Mouse (Mus musculus): ENCODE data around the gene Paqr7. TPM values are rescaled to one million over a fixed set of nuclear protein-coding genes. Genes with fewer than 3 reads are reported as not detected.
"Not testable (repeated sequence)": the region's sequence is repeated elsewhere in the genome, so short reads cannot be mapped to it uniquely, and the experiment has no call there.

Gene Paqr7
- polyA plus RNA-seq, 1 experiment from 2014 or later: 1.1 TPM

DNA sequence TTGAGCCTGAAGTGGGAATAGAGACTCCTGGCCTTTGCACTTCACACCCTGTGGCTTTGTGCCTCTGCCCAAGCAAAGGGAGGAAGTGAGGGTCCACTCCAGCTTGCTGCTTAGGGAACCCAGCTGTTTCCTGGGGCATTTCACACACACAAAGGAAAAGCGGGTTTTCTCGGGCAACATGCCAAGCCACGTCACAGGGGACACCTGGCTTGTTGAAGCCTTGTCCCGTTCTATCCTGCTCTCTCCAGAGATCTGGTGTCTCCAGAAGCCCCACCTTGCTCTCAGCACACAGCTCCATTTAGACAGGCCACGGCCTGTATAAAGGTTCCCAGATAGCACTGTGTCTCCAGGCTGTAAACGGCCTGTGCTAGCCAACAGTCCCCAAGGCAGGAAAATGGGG is 4.8 kb upstream of the Paqr7 start:
- no peak overlapping the region for H3K9ac ChIP-seq
- no peaks in the 10 kb centered on the region for H3K27me3 ChIP-seq (ENCODE audit: insufficient read depth, low read length)
- no peaks in the 10 kb centered on the region for H3K9me3 ChIP-seq (ENCODE audit: low read depth, low read length)
- ATAC-seq (ENCODE audit: insufficient read depth) (0 out of 2 replicates have a peak, but pooled peaks have one; percentile 26), DNase-seq (peak; percentile 50)
- no peak overlapping the region for H3K27ac ChIP-seq (ENCODE audit: low read depth)
- H3K4me3 ChIP-seq (ENCODE audit: low read depth, low read length): no peak overlapping the region
- no peaks in the 10 kb centered on the region for H3K36me3 ChIP-seq (ENCODE audit: insufficient read depth)
- 52% methylated on average over 6 of the region's 6 CpGs for WGBS
- no peak for TF ChIP-seq CTCF (IDR thresholded peaks at IDR 0.05; ENCODE audit: low read depth)
- H3K4me1 ChIP-seq (ENCODE audit: insufficient read depth): peaks cover 8% of the 10 kb centered on the region; the same call in 1 of the 2 replicates
- H3K4me2 ChIP-seq: no peak overlapping the region

DNA sequence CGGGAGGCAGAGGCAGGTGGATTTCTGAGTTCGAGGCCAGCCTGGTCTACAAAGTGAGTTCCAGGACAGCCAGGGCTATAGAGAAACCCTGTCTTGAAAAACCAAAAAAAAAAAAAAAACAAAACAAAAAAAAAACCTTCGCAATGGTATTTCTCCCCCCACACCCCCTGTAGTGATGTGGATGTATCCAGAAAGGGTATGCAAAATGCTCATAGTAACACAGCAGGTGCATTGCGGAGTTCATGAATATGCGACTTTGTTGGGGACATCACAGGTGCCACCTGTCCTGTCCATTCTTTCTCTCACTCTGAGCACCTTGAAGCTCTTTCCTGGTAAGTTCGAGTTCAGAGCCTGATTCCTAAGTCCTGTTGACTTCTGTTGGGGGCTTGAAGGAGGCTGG is 2.3 kb upstream of the Paqr7 start:
- not testable (repeated sequence) for ATAC-seq (ENCODE audit: insufficient read depth); H3K9ac ChIP-seq; H3K36me3 ChIP-seq (ENCODE audit: insufficient read depth); H3K9me3 ChIP-seq (ENCODE audit: low read depth, low read length); H3K27ac ChIP-seq (ENCODE audit: low read depth); H3K4me2 ChIP-seq; H3K4me1 ChIP-seq (ENCODE audit: insufficient read depth); H3K27me3 ChIP-seq (ENCODE audit: insufficient read depth, low read length); H3K4me3 ChIP-seq (ENCODE audit: low read depth, low read length); DNase-seq
- 89% methylated on average over 6 of the region's 6 CpGs for WGBS

GRCm38 (mm10) chr4:134494780-134495545 is 1.5 kb upstream of the Paqr7 start:
- no peak for ATAC-seq (ENCODE audit: insufficient read depth)
- Histone ChIP-seq H3K27ac (ENCODE audit: low read depth) (no peak overlapping the region), H3K27me3 (ENCODE audit: insufficient read depth, low read length) (no peaks in the 10 kb centered on the region), H3K9ac (no peak overlapping the region), H3K36me3 (ENCODE audit: insufficient read depth) (no peaks in the 10 kb centered on the region), H3K4me3 (ENCODE audit: low read depth, low read length) (no peak overlapping the region), H3K9me3 (ENCODE audit: low read depth, low read length) (no peaks in the 10 kb centered on the region), H3K4me2 (no peak overlapping the region), H3K4me1 (ENCODE audit: insufficient read depth) (peaks cover 5% of the 10 kb centered on the region; the same call in 1 of the 2 replicates)
- 54% methylated on average over 16 of the region's 16 CpGs for WGBS
- DNase-seq: peak; percentile 38
- TF ChIP-seq CTCF (IDR thresholded peaks at IDR 0.05; ENCODE audit: low read depth): no peak

DNA sequence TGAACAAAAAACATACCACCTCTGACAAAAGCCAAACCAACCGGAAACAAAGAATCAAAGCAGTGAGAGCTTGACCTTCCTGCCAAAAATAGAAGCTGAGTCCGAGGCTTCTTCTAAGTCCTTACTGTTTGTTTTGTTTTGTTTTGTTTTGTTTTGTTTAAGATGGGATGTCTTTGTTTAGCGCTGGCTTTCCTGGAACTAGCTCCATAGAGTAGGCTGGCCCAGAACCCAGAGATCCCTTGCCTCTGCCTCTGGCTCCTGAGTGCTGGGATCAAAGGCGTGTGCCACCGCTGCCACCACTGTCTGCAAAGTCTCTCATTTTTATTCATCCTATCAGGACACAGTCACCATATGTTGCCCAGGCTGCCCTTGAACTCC is 962 bp upstream of the Paqr7 start:
- Histone ChIP-seq H3K4me3 (ENCODE audit: low read depth, low read length) (no peak overlapping the region), H3K9me3 (ENCODE audit: low read depth, low read length) (no peaks in the 10 kb centered on the region), H3K4me2 (no peak overlapping the region), H3K9ac (no peak overlapping the region), H3K36me3 (ENCODE audit: insufficient read depth) (no peaks in the 10 kb centered on the region), H3K4me1 (ENCODE audit: insufficient read depth) (peaks cover 5% of the 10 kb centered on the region; the same call in 1 of the 2 replicates), H3K27me3 (ENCODE audit: insufficient read depth, low read length) (no peaks in the 10 kb centered on the region), H3K27ac (ENCODE audit: low read depth) (no peak overlapping the region)
- 64% methylated on average over 5 of the region's 5 CpGs for WGBS
- ATAC-seq (ENCODE audit: insufficient read depth) (no peak), DNase-seq (no peak)
- TF ChIP-seq CTCF (IDR thresholded peaks at IDR 0.05; ENCODE audit: low read depth): no peak

- H3K4me1 ChIP-seq (ENCODE audit: insufficient read depth): peaks cover 5% of the 10 kb centered on the region; the same call in 1 of the 2 replicates
- 10% methylated on average over 6 of the region's 6 CpGs for WGBS
- no peak for TF ChIP-seq CTCF (IDR thresholded peaks at IDR 0.05; ENCODE audit: low read depth)
- DNase-seq (no peak), ATAC-seq (ENCODE audit: insufficient read depth) (peak; percentile 59; the same call in 1 of the 2 replicates)
- peak overlapping the region; percentile 93 for H3K4me2 ChIP-seq
- H3K27ac ChIP-seq (ENCODE audit: low read depth): no peak overlapping the region
- peak overlapping the region; percentile 48 for H3K4me3 ChIP-seq (ENCODE audit: low read depth, low read length)
- no peaks in the 10 kb centered on the region for H3K9me3 ChIP-seq (ENCODE audit: low read depth, low read length)
- H3K36me3 ChIP-seq (ENCODE audit: insufficient read depth): no peaks in the 10 kb centered on the region
- H3K27me3 ChIP-seq (ENCODE audit: insufficient read depth, low read length): no peaks in the 10 kb centered on the region
- H3K9ac ChIP-seq: peak overlapping the region; percentile 58
These were observed 726 bp downstream of the Paqr7 start for GRCm38 (mm10) chr4:134497223-134497622.

GRCm38 (mm10) chr4:134497986-134498731 is 1.7 kb downstream of the Paqr7 start:
- H3K4me2 ChIP-seq: peak overlapping the region; percentile 93; the same call in 1 of the 2 replicates
- no peaks in the 10 kb centered on the region for H3K9me3 ChIP-seq (ENCODE audit: low read depth, low read length)
- no peaks in the 10 kb centered on the region for H3K27me3 ChIP-seq (ENCODE audit: insufficient read depth, low read length)
- H3K27ac ChIP-seq (ENCODE audit: low read depth): no peak overlapping the region
- no peak overlapping the region for H3K4me3 ChIP-seq (ENCODE audit: low read depth, low read length)
- no peaks in the 10 kb centered on the region for H3K36me3 ChIP-seq (ENCODE audit: insufficient read depth)
- no peak for ATAC-seq (ENCODE audit: insufficient read depth)
- DNase-seq: peak; percentile 58
- H3K4me1 ChIP-seq (ENCODE audit: insufficient read depth): peaks cover 5% of the 10 kb centered on the region; the same call in 1 of the 2 replicates
- H3K9ac ChIP-seq: no peak overlapping the region
- 63% methylated on average over 12 of the region's 12 CpGs for WGBS
- no peak for TF ChIP-seq CTCF (IDR thresholded peaks at IDR 0.05; ENCODE audit: low read depth)

DNA sequence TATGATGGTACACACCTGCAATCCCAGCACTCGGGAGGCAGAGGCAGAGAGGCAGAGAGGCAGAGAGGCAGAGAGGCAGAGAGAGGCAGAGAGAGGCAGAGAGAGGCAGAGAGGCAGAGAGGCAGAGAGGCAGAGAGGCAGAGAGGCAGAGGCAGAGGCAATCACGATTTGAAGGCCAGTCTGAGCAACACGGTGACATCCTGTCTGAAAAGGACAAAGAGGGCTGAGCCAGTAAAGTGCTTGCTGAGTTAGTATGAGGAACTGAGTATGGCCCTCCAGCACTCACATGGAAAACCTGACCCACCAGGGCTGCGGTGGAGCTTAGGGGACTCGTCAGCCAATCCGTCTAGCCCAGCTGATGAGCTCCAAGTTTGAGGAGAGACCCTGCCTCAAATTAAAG is 2.5 kb downstream of the Paqr7 start:
- not testable (repeated sequence) for H3K4me3 ChIP-seq (ENCODE audit: low read depth, low read length); DNase-seq; ATAC-seq (ENCODE audit: insufficient read depth); H3K27me3 ChIP-seq (ENCODE audit: insufficient read depth, low read length); H3K4me2 ChIP-seq; H3K4me1 ChIP-seq (ENCODE audit: insufficient read depth); H3K27ac ChIP-seq (ENCODE audit: low read depth); H3K9me3 ChIP-seq (ENCODE audit: low read depth, low read length); H3K9ac ChIP-seq; H3K36me3 ChIP-seq (ENCODE audit: insufficient read depth)
- 76% methylated on average over 6 of the region's 6 CpGs for WGBS

Measured in lung, embryonic 14.5 days (tissue).